Mouse (Mus musculus): ENCODE measurements around the gene Rffl. TPM values are rescaled to one million over a fixed set of nuclear protein-coding genes. Genes with fewer than 3 reads are reported as not detected.

The Rffl gene
- polyA plus RNA-seq, 2 experiments, result 12.9 to 19.0 TPM

GRCm38 (mm10) chr11:82874924-82875323 lies 3.9 kb upstream of the Rffl start:
- TF ChIP-seq CTCF (IDR thresholded peaks at IDR 0.05; ENCODE audit: low read depth), result no peak
- TF ChIP-seq EP300 (IDR thresholded peaks at IDR 0.05; ENCODE audit: low read depth), result peak; percentile 11; the same call in 1 of the 2 replicates
- peaks cover 0 to 8% of the 10 kb centered on the region in 2 experiments; a peak in 2 of 4 replicates for H3K4me1 ChIP-seq (replicated peaks; ENCODE audit: control insufficient read depth in 2 of 2, insufficient read depth in 2 of 2, low read length in 1 of 2)
- H3K9me3 ChIP-seq (ENCODE audit: control insufficient read depth, low read length), result no peaks in the 10 kb centered on the region
- no peak for ATAC-seq (ENCODE audit: insufficient read depth)
- WGBS (ENCODE audit: insufficient replicate concordance), result 12% methylated on average over 5 of the region's 5 CpGs
- H3K9ac ChIP-seq (replicated peaks), result peak overlapping the region; percentile 40; the same call in 1 of the 2 replicates
- H3K4me2 ChIP-seq (ENCODE audit: low read depth), result peak overlapping the region; percentile 40
- H3K27ac ChIP-seq, result peak overlapping the region; percentile 50; the same call in 1 of the 2 replicates
- peak in 1 of 3 experiments; percentile 33 for DNase-seq (ENCODE audit: low read depth in 3 of 3, low spot score in 3 of 3)
- H3K4me3 ChIP-seq (ENCODE audit: insufficient read depth in 1 of 2, low read depth in 2 of 2, low read length in 2 of 2), result no peak overlapping the region
- H3K36me3 ChIP-seq (replicated peaks; ENCODE audit: control insufficient read depth, insufficient read depth, low read depth), result no peaks in the 10 kb centered on the region
- H3K27me3 ChIP-seq (ENCODE audit: control insufficient read depth, insufficient read depth, low read length), result no peaks in the 10 kb centered on the region

GRCm38 (mm10) chr11:82870173-82871030 lies 608 bp downstream of the Rffl start:
- Histone ChIP-seq H3K9ac (replicated peaks) (peak overlapping the region; percentile 96), H3K27me3 (ENCODE audit: control insufficient read depth, insufficient read depth, low read length) (no peaks in the 10 kb centered on the region), H3K27ac (peak overlapping the region; percentile 90), H3K4me3 (ENCODE audit: insufficient read depth in 1 of 2, low read depth in 2 of 2, low read length in 2 of 2) (peak overlapping the region; percentile 84 to 87), H3K4me2 (ENCODE audit: low read depth) (peak overlapping the region; percentile 80), H3K4me1 (replicated peaks; ENCODE audit: control insufficient read depth in 2 of 2, insufficient read depth in 2 of 2, low read length in 1 of 2) (peaks cover 32 to 40% of the 10 kb centered on the region in 2 experiments), H3K36me3 (replicated peaks; ENCODE audit: control insufficient read depth, insufficient read depth, low read depth) (no peaks in the 10 kb centered on the region; the same call in 1 of the 2 replicates), H3K9me3 (ENCODE audit: control insufficient read depth, low read length) (no peaks in the 10 kb centered on the region)
- TF ChIP-seq CTCF (IDR thresholded peaks at IDR 0.05; ENCODE audit: low read depth) (0 out of 2 replicates have a peak, but pooled peaks have one; percentile 12), EP300 (IDR thresholded peaks at IDR 0.05; ENCODE audit: low read depth) (no peak)
- DNase-seq (ENCODE audit: low read depth in 3 of 3, low spot score in 3 of 3), result peak in 2 of 3 experiments; percentile 54 to 65
- ATAC-seq (ENCODE audit: insufficient read depth), result peak; percentile 62
- under 1% methylated on average over 36 of the region's 36 CpGs for WGBS (ENCODE audit: insufficient replicate concordance)

- 37% methylated on average over 9 of the region's 9 CpGs for WGBS (ENCODE audit: insufficient replicate concordance)
- H3K9ac ChIP-seq (replicated peaks), result peak overlapping the region; percentile 96
- H3K4me3 ChIP-seq (ENCODE audit: insufficient read depth in 1 of 2, low read depth in 2 of 2, low read length in 2 of 2), result peak overlapping the region; percentile 84 to 87
Measured at GRCm38 (mm10) chr11:82869506-82870172, 1.4 kb downstream of the Rffl start.

GRCm38 (mm10) chr11:82867956-82868355 lies 3.1 kb downstream of the Rffl start:
- no peak for DNase-seq (ENCODE audit: low read depth in 3 of 3, low spot score in 3 of 3)
- peak overlapping the region in 1 of 2 experiments; percentile 87; a peak in 2 of 4 replicates for H3K4me3 ChIP-seq (ENCODE audit: insufficient read depth in 1 of 2, low read depth in 2 of 2, low read length in 2 of 2)
- WGBS (ENCODE audit: insufficient replicate concordance), result 35% methylated on average over 5 of the region's 5 CpGs
- H3K27ac ChIP-seq, result peak overlapping the region; percentile 23
- no peak for ATAC-seq (ENCODE audit: insufficient read depth)
- no peaks in the 10 kb centered on the region for H3K9me3 ChIP-seq (ENCODE audit: control insufficient read depth, low read length)
- H3K9ac ChIP-seq (replicated peaks), result peak overlapping the region; percentile 5
- H3K36me3 ChIP-seq (replicated peaks; ENCODE audit: control insufficient read depth, insufficient read depth, low read depth), result no peaks in the 10 kb centered on the region; the same call in none of the 2 replicates
- TF ChIP-seq EP300 (IDR thresholded peaks at IDR 0.05; ENCODE audit: low read depth), result no peak
- TF ChIP-seq CTCF (IDR thresholded peaks at IDR 0.05; ENCODE audit: low read depth), result no peak
- peak overlapping the region; percentile 80 for H3K4me2 ChIP-seq (ENCODE audit: low read depth)
- peaks cover 47 to 51% of the 10 kb centered on the region in 2 experiments for H3K4me1 ChIP-seq (replicated peaks; ENCODE audit: control insufficient read depth in 2 of 2, insufficient read depth in 2 of 2, low read length in 1 of 2)
- H3K27me3 ChIP-seq (ENCODE audit: control insufficient read depth, insufficient read depth, low read length), result no peaks in the 10 kb centered on the region

More at GRCm38 (mm10) chr11:82869506-82870172, 1.4 kb downstream of the Rffl start:
- Histone ChIP-seq H3K9me3 (ENCODE audit: control insufficient read depth, low read length) (no peaks in the 10 kb centered on the region), H3K27ac (peak overlapping the region; percentile 90), H3K4me1 (replicated peaks; ENCODE audit: control insufficient read depth in 2 of 2, insufficient read depth in 2 of 2, low read length in 1 of 2) (peaks cover 33 to 41% of the 10 kb centered on the region in 2 experiments), H3K27me3 (ENCODE audit: control insufficient read depth, insufficient read depth, low read length) (no peaks in the 10 kb centered on the region), H3K4me2 (ENCODE audit: low read depth) (peak overlapping the region; percentile 80), H3K36me3 (replicated peaks; ENCODE audit: control insufficient read depth, insufficient read depth, low read depth) (no peaks in the 10 kb centered on the region; the same call in 1 of the 2 replicates)
- no peak for TF ChIP-seq EP300 (IDR thresholded peaks at IDR 0.05; ENCODE audit: low read depth)
- no peak for TF ChIP-seq CTCF (IDR thresholded peaks at IDR 0.05; ENCODE audit: low read depth)
- ATAC-seq (ENCODE audit: insufficient read depth), result no peak
- no peak for DNase-seq (ENCODE audit: low read depth in 3 of 3, low spot score in 3 of 3)
